Mouse (Mus musculus) brain, embryonic 14.5 days (tissue): ENCODE results near the gene Ripor1. TPM values are rescaled to one million over a fixed set of nuclear protein-coding genes. Genes with fewer than 3 reads are reported as not detected.

Experiments used
- DNase-seq: peaks from one replicate; pipeline ENCODE4 v3.0.0-alpha.2; 2011; ENCODE audit warnings: low read depth
- CTCF ChIP-seq: fragments of 200-500 bp; IDR thresholded peaks from 2 replicates; pipeline ENCODE4 v1.5.1; 2012; ENCODE audit warnings: inconsistent platforms, mild to moderate bottlenecking, moderate library complexity, borderline replicate concordance; ENCODE audit not compliant: insufficient read depth, insufficient read length; ENCODE audit errors: extremely low read depth
- POLR2A ChIP-seq: fragments of 200-500 bp; IDR thresholded peaks from 2 replicates; pipeline ENCODE4 v1.6.1; 2012; ENCODE audit warnings: mild to moderate bottlenecking, inconsistent platforms, borderline replicate concordance; ENCODE audit not compliant: poor library complexity, insufficient read depth, insufficient read length, severe bottlenecking; ENCODE audit errors: extremely low read depth
- polyA plus RNA-seq: library from polyadenylated mRNA; depleted of rRNA; stranded (reverse); fragments of >200 nt; gene quantifications from 2 replicates; pipeline ENCODE4 v1.2.3, GENCODE M21; 2012

Ripor1 gene
- polyA plus RNA-seq, 1 experiment = 40.3 TPM

GRCm38 (mm10) chr8:105609771-105610170, 4.7 kb downstream of the Ripor1 start:
- no peak for TF ChIP-seq CTCF
- no peak for TF ChIP-seq POLR2A
- DNase-seq = no peak

GRCm38 (mm10) chr8:105611836-105612235, 6.8 kb downstream of the Ripor1 start:
- DNase-seq = no peak
- TF ChIP-seq CTCF (no peak), POLR2A (no peak)

GRCm38 (mm10) chr8:105613037-105613436, 8.0 kb downstream of the Ripor1 start:
- no peak for DNase-seq
- TF ChIP-seq CTCF (no peak), POLR2A (no peak)

GRCm38 (mm10) chr8:105613830-105614511, 8.9 kb downstream of the Ripor1 start:
- no peak for TF ChIP-seq CTCF
- no peak for TF ChIP-seq POLR2A
- peak; percentile 31 for DNase-seq

GRCm38 (mm10) chr8:105615942-105616341, 10.9 kb downstream of the Ripor1 start:
- no peak for DNase-seq
- TF ChIP-seq POLR2A (no peak), CTCF (no peak)

GRCm38 (mm10) chr8:105617451-105618278, 12.6 kb downstream of the Ripor1 start:
- no peak for DNase-seq
- TF ChIP-seq CTCF (no peak), POLR2A (no peak)

- no peak for TF ChIP-seq CTCF
- TF ChIP-seq POLR2A = no peak
Measured at GRCm38 (mm10) chr8:105618279-105618634, 13.2 kb downstream of the Ripor1 start.

GRCm38 (mm10) chr8:105618892-105619591, 14.0 kb downstream of the Ripor1 start:
- TF ChIP-seq CTCF (no peak), POLR2A (no peak)
- DNase-seq = no peak

More at GRCm38 (mm10) chr8:105618279-105618634, 13.2 kb downstream of the Ripor1 start:
- DNase-seq = no peak

GRCm38 (mm10) chr8:105620211-105620610, 15.2 kb downstream of the Ripor1 start:
- TF ChIP-seq CTCF (no peak), POLR2A (no peak)
- DNase-seq = no peak

- TF ChIP-seq CTCF = no peak
- TF ChIP-seq POLR2A = no peak
- no peak for DNase-seq
Measured at GRCm38 (mm10) chr8:105620946-105621720, 16.1 kb downstream of the Ripor1 start.

- no peak for TF ChIP-seq POLR2A
- TF ChIP-seq CTCF = no peak
- DNase-seq = peak; percentile 60
Measured at GRCm38 (mm10) chr8:105621841-105622240, 16.8 kb downstream of the Ripor1 start.

- DNase-seq = peak; percentile 95
- TF ChIP-seq POLR2A (no peak), CTCF (peak; percentile 99)
Measured at GRCm38 (mm10) chr8:105622421-105622920, 17.4 kb downstream of the Ripor1 start.
